Mouse (Mus musculus) liver, embryonic 14.5 days (tissue): ENCODE data around the gene Usp43.

ENCODE experiments used
- CTCF ChIP-seq: IDR thresholded peaks from 2 replicates; pipeline ENCODE4 v1.5.1; 2016; ENCODE audit warnings: antibody characterized with exemption, low read depth, control low read depth
- EP300 ChIP-seq: IDR thresholded peaks from 2 replicates; pipeline ENCODE4 v1.6.1; 2016; ENCODE audit warnings: antibody characterized with exemption, low read depth

DNA sequence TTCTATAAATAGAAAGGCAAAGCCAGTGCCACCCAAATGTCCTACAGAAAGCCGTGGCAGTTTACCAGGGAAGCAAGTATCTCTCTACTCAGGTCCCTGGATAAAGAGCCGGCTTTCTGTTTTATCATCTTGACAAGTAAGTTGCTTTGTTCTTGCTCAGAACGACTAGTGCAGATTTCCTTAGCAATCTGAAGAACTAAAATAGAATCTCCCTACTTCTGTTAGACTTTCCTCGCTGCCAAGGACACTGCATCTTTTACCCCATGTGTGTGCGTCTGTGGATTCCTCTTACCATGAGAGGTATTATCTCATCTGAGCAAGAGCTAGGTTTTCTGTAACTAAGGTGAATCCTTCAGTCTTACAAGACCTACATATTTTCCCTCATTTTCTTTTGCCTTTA is 33.4 kb downstream of the Usp43 start:
- TF ChIP-seq CTCF (no peak), EP300 (no peak)
